Mouse (Mus musculus): ENCODE data around the gene Col5a1.

Gene Col5a1

GRCm38 (mm10) chr2:27919309-27919850 is 33.2 kb downstream of the Col5a1 start:
- no peak for DNase-seq (ENCODE audit: low read depth, low spot score)

- no peak for DNase-seq (ENCODE audit: low read depth, low spot score)
These were observed 35.8 kb downstream of the Col5a1 start for GRCm38 (mm10) chr2:27922053-27922452.

- no peak for DNase-seq (ENCODE audit: low read depth, low spot score)
These were observed 37.5 kb downstream of the Col5a1 start for GRCm38 (mm10) chr2:27923718-27924117.

GRCm38 (mm10) chr2:27924463-27924862 is 38.2 kb downstream of the Col5a1 start:
- no peak for DNase-seq (ENCODE audit: low read depth, low spot score)

GRCm38 (mm10) chr2:27926478-27927165 is 40.4 kb downstream of the Col5a1 start:
- DNase-seq (ENCODE audit: low read depth, low spot score) = no peak

GRCm38 (mm10) chr2:27930471-27931015 is 44.3 kb downstream of the Col5a1 start:
- no peak for DNase-seq (ENCODE audit: low read depth, low spot score)

GRCm38 (mm10) chr2:27931130-27931529 is 44.9 kb downstream of the Col5a1 start:
- no peak for DNase-seq (ENCODE audit: low read depth, low spot score)

- no peak for DNase-seq (ENCODE audit: low read depth, low spot score)
These were observed 45.7 kb downstream of the Col5a1 start for GRCm38 (mm10) chr2:27931971-27932370.

GRCm38 (mm10) chr2:27934269-27934668 is 48.0 kb downstream of the Col5a1 start:
- DNase-seq (ENCODE audit: low read depth, low spot score) = no peak

GRCm38 (mm10) chr2:27934831-27935230 is 48.6 kb downstream of the Col5a1 start:
- DNase-seq (ENCODE audit: low read depth, low spot score) = no peak

GRCm38 (mm10) chr2:27935441-27935840 is 49.2 kb downstream of the Col5a1 start:
- DNase-seq (ENCODE audit: low read depth, low spot score) = no peak

- no peak for DNase-seq (ENCODE audit: low read depth, low spot score)
These were observed 50.5 kb downstream of the Col5a1 start for GRCm38 (mm10) chr2:27936607-27937191.

- DNase-seq (ENCODE audit: low read depth, low spot score) = no peak
These were observed 53.2 kb downstream of the Col5a1 start for GRCm38 (mm10) chr2:27939433-27939832.

- no peak for DNase-seq (ENCODE audit: low read depth, low spot score)
These were observed 53.9 kb downstream of the Col5a1 start for GRCm38 (mm10) chr2:27940144-27940543.

- DNase-seq (ENCODE audit: low read depth, low spot score) = no peak
These were observed 61.0 kb downstream of the Col5a1 start for GRCm38 (mm10) chr2:27947252-27947651.

- DNase-seq (ENCODE audit: low read depth, low spot score) = no peak
These were observed 61.7 kb downstream of the Col5a1 start for GRCm38 (mm10) chr2:27947917-27948316.

- no peak for DNase-seq (ENCODE audit: low read depth, low spot score)
These were observed 67.6 kb downstream of the Col5a1 start for GRCm38 (mm10) chr2:27953866-27954265.

GRCm38 (mm10) chr2:27954924-27955323 is 68.7 kb downstream of the Col5a1 start:
- DNase-seq (ENCODE audit: low read depth, low spot score) = no peak

GRCm38 (mm10) chr2:27956751-27957150 is 70.5 kb downstream of the Col5a1 start:
- DNase-seq (ENCODE audit: low read depth, low spot score) = no peak

GRCm38 (mm10) chr2:27957184-27957583 is 71.0 kb downstream of the Col5a1 start:
- DNase-seq (ENCODE audit: low read depth, low spot score) = no peak

GRCm38 (mm10) chr2:27959275-27959674 is 73.0 kb downstream of the Col5a1 start:
- DNase-seq (ENCODE audit: low read depth, low spot score) = no peak

- no peak for DNase-seq (ENCODE audit: low read depth, low spot score)
These were observed 75.0 kb downstream of the Col5a1 start for GRCm38 (mm10) chr2:27961190-27961589.

- DNase-seq (ENCODE audit: low read depth, low spot score) = no peak
These were observed 76.2 kb downstream of the Col5a1 start for GRCm38 (mm10) chr2:27962406-27962805.

All from brain, embryonic 18.5 days (tissue).